ENCODE assay signal across 25 mouse cellular contexts in the genomic region with DNA sequence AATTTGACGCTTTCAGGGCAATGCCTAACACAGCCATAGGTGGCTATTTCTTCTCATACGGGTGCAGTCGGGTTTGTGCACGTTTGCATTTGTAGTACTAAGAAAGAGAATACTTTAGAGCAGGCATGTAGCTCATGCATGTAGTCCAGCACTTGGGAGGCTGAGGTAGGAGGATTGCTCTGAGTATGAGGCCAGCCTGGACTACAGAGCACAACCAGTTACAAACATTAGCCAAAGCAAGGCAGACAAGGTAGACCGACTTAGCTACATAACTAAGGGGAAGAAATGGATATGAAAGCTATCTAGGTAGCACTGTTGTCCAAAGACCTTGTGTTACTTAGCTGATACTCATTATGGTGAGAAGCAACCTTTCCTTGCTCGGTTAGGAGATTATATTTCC. TPM values are rescaled to one million over a fixed set of nuclear protein-coding genes. Genes with fewer than 3 reads are reported as not detected.
A peak's percentile ranks its signal among the peaks of the same experiment; 100 is the strongest.
DNase-seq lines count a peak whose midpoint lies in the region; ATAC-seq and TF ChIP-seq lines count a peak whose summit lies in the region.
"Had no signal": no experiment of that assay in that cellular context is flagged by ENCODE, and none has a peak within 500 bp of the region (broad histone marks: within the 10 kb centered on the region; RNA-seq: fewer than 3 reads in every experiment).

No protein-coding gene starts in this region.

- no peak for TF ChIP-seq EP300 in liver, postnatal 0 days (IDR thresholded peaks at IDR 0.05; ENCODE audit: low read depth)

- no peak for TF ChIP-seq POLR2A in thymus, adult 2 months (IDR thresholded peaks at IDR 0.05; ENCODE audit: control insufficient read depth, extremely low read depth, insufficient read depth, low read length, poor library complexity)

- WGBS in embryonic facial prominence, embryonic 13.5 days: 66% methylated on average over 6 of the region's 6 CpGs
- 88% methylated on average over 6 of the region's 6 CpGs for WGBS in embryonic facial prominence, embryonic 10.5 days
- 90% methylated on average over 6 of the region's 6 CpGs for WGBS in midbrain, embryonic 11.5 days
- WGBS in midbrain, postnatal 0 days: 85% methylated on average over 6 of the region's 6 CpGs
- WGBS in embryonic facial prominence, embryonic 14.5 days: 63% methylated on average over 6 of the region's 6 CpGs
- 55% methylated on average over 6 of the region's 6 CpGs for WGBS in liver, postnatal 0 days (ENCODE audit: insufficient replicate concordance)
- 72% methylated on average over 6 of the region's 6 CpGs for WGBS in thymus, adult 2 months

- no peaks in the 10 kb centered on the region for H3K27me3 ChIP-seq in embryonic facial prominence, embryonic 13.5 days
- H3K27me3 ChIP-seq in embryonic facial prominence, embryonic 10.5 days (replicated peaks; ENCODE audit: low read depth, poor library complexity, severe bottlenecking): no peaks in the 10 kb centered on the region
- no peaks in the 10 kb centered on the region for H3K27me3 ChIP-seq in midbrain, embryonic 11.5 days (ENCODE audit: control insufficient read depth, insufficient read depth, low read length)
- no peaks in the 10 kb centered on the region for H3K27me3 ChIP-seq in midbrain, postnatal 0 days (ENCODE audit: insufficient read depth, low read length)
- H3K27me3 ChIP-seq in embryonic facial prominence, embryonic 14.5 days (replicated peaks; ENCODE audit: control insufficient read depth, insufficient read depth, low read length): no peaks in the 10 kb centered on the region
- no peaks in the 10 kb centered on the region for H3K27me3 ChIP-seq in liver, postnatal 0 days (ENCODE audit: insufficient read depth, low read length)
- no peaks in the 10 kb centered on the region for H3K27me3 ChIP-seq in thymus, adult 2 months (ENCODE audit: control insufficient read depth, insufficient read depth, low read length)
- H3K27me3 ChIP-seq: limb, embryonic 15.5 days had no signal

- H3K9me3 ChIP-seq in embryonic facial prominence, embryonic 13.5 days: no peaks in the 10 kb centered on the region
- H3K9me3 ChIP-seq in embryonic facial prominence, embryonic 10.5 days: no peaks in the 10 kb centered on the region
- H3K9me3 ChIP-seq in midbrain, embryonic 11.5 days (ENCODE audit: control insufficient read depth, low read length): no peaks in the 10 kb centered on the region
- no peaks in the 10 kb centered on the region for H3K9me3 ChIP-seq in midbrain, postnatal 0 days (ENCODE audit: low read length)
- no peaks in the 10 kb centered on the region for H3K9me3 ChIP-seq in embryonic facial prominence, embryonic 14.5 days (ENCODE audit: control insufficient read depth, low read length)
- H3K9me3 ChIP-seq in liver, postnatal 0 days (ENCODE audit: low read length): no peaks in the 10 kb centered on the region
- H3K9me3 ChIP-seq: hindbrain, embryonic 10.5 days; limb, embryonic 15.5 days had no signal

- H3K36me3 ChIP-seq in embryonic facial prominence, embryonic 13.5 days: peaks cover 7% of the 10 kb centered on the region
- H3K36me3 ChIP-seq in embryonic facial prominence, embryonic 10.5 days (replicated peaks): peaks cover 12% of the 10 kb centered on the region
- peaks cover 3% of the 10 kb centered on the region; the same call in 1 of the 2 replicates for H3K36me3 ChIP-seq in midbrain, embryonic 11.5 days (ENCODE audit: control insufficient read depth, insufficient read depth, low read length)
- H3K36me3 ChIP-seq in midbrain, postnatal 0 days (ENCODE audit: insufficient read depth, low read length): peaks cover 7% of the 10 kb centered on the region; the same call in 1 of the 2 replicates
- peaks cover 11% of the 10 kb centered on the region for H3K36me3 ChIP-seq in embryonic facial prominence, embryonic 14.5 days (ENCODE audit: control insufficient read depth, insufficient read depth, low read length)
- H3K36me3 ChIP-seq in liver, postnatal 0 days (replicated peaks; ENCODE audit: insufficient read depth, low read length): peaks cover 11% of the 10 kb centered on the region
- peaks cover 12% of the 10 kb centered on the region for H3K36me3 ChIP-seq in thymus, adult 2 months (ENCODE audit: control insufficient read depth, insufficient read depth, low read length)

- no peak for ATAC-seq in embryonic facial prominence, embryonic 13.5 days (ENCODE audit: insufficient number of reproducible peaks, insufficient read depth, low FRiP score, low TSS enrichment, low read depth)
- no peak for ATAC-seq in midbrain, embryonic 11.5 days (ENCODE audit: low FRiP score)
- ATAC-seq in midbrain, postnatal 0 days (ENCODE audit: low FRiP score): no peak
- no peak for ATAC-seq in embryonic facial prominence, embryonic 14.5 days (ENCODE audit: low read depth)
- no peak for ATAC-seq in liver, postnatal 0 days
- ATAC-seq: CD4-positive, CD25-positive, alpha-beta regulatory T cell, adult 4 months; forebrain, embryonic 14.5 days had no signal

- TF ChIP-seq CTCF in midbrain, postnatal 0 days (IDR thresholded peaks at IDR 0.05): no peak
- 0 out of 2 replicates have a peak, but pooled peaks have one; percentile 7 for TF ChIP-seq CTCF in liver, postnatal 0 days (IDR thresholded peaks at IDR 0.05; ENCODE audit: low read depth)
- no peak for TF ChIP-seq CTCF in thymus, adult 2 months (IDR thresholded peaks at IDR 0.05; ENCODE audit: borderline replicate concordance, control insufficient read depth, extremely low read depth, insufficient read depth, low read length, poor library complexity)

- 0 out of 2 replicates have a peak overlapping the region, but pooled peaks have one; percentile 44 for H3K9ac ChIP-seq in embryonic facial prominence, embryonic 13.5 days
- H3K9ac ChIP-seq in midbrain, embryonic 11.5 days (ENCODE audit: low read length): no peak overlapping the region
- H3K9ac ChIP-seq in midbrain, postnatal 0 days (replicated peaks; ENCODE audit: low read length, poor library complexity, severe bottlenecking): no peak overlapping the region
- peak overlapping the region; percentile 41; the same call in 1 of the 2 replicates for H3K9ac ChIP-seq in embryonic facial prominence, embryonic 14.5 days (ENCODE audit: low read depth, low read length)
- no peak overlapping the region for H3K9ac ChIP-seq in liver, postnatal 0 days (replicated peaks)
- H3K9ac ChIP-seq: limb, embryonic 15.5 days had no signal

- no peak for DNase-seq in embryonic facial prominence, embryonic 10.5 days (ENCODE audit: low spot score)
- peak; percentile 74 for DNase-seq in midbrain, embryonic 11.5 days (ENCODE audit: low spot score, missing footprints)
- DNase-seq in midbrain, postnatal 0 days (ENCODE audit: low spot score): no peak
- no peak for DNase-seq in embryonic facial prominence, embryonic 14.5 days (ENCODE audit: low spot score)
- no peak for DNase-seq in liver, postnatal 0 days
- no peak for DNase-seq in lung, adult 18-20 months
- no peak for DNase-seq in thymus, adult 2 months
- DNase-seq: adrenal gland, postnatal 14 days; cerebellum, adult 11 months; cerebellum, postnatal 14 days; gastrocnemius, postnatal 25 days; kidney, adult 2 months; kidney, postnatal 10 days; lung, postnatal 10 days; thymus, postnatal 25 days had no signal

- no peak overlapping the region for H3K4me3 ChIP-seq in embryonic facial prominence, embryonic 13.5 days
- H3K4me3 ChIP-seq in embryonic facial prominence, embryonic 10.5 days: no peak overlapping the region
- no peak overlapping the region for H3K4me3 ChIP-seq in midbrain, embryonic 11.5 days (ENCODE audit: low read depth, low read length)
- no peak overlapping the region for H3K4me3 ChIP-seq in midbrain, postnatal 0 days (ENCODE audit: low read depth, low read length)
- H3K4me3 ChIP-seq in embryonic facial prominence, embryonic 14.5 days (ENCODE audit: low read depth, low read length): no peak overlapping the region
- no peak overlapping the region for H3K4me3 ChIP-seq in liver, postnatal 0 days (ENCODE audit: low read depth, low read length)
- H3K4me3 ChIP-seq in thymus, adult 2 months (ENCODE audit: control insufficient read depth, insufficient read depth, low read length): no peak overlapping the region
- H3K4me3 ChIP-seq: hindbrain, embryonic 10.5 days; limb, embryonic 15.5 days had no signal

- H3K4me1 ChIP-seq in embryonic facial prominence, embryonic 13.5 days: peaks cover 66% of the 10 kb centered on the region
- H3K4me1 ChIP-seq in embryonic facial prominence, embryonic 10.5 days: peaks cover 53% of the 10 kb centered on the region
- peaks cover 12% of the 10 kb centered on the region for H3K4me1 ChIP-seq in midbrain, embryonic 11.5 days (ENCODE audit: control insufficient read depth, insufficient read depth, low read length)
- peaks cover 7% of the 10 kb centered on the region; the same call in 1 of the 2 replicates for H3K4me1 ChIP-seq in midbrain, postnatal 0 days (ENCODE audit: insufficient read depth, low read length)
- peaks cover 49% of the 10 kb centered on the region for H3K4me1 ChIP-seq in embryonic facial prominence, embryonic 14.5 days (ENCODE audit: control insufficient read depth, insufficient read depth, low read length)
- H3K4me1 ChIP-seq in liver, postnatal 0 days (ENCODE audit: insufficient read depth): peaks cover 40% of the 10 kb centered on the region
- peaks cover 8% of the 10 kb centered on the region; the same call in 1 of the 2 replicates for H3K4me1 ChIP-seq in thymus, adult 2 months (replicated peaks; ENCODE audit: control insufficient read depth, insufficient read depth, low read length)

- peak overlapping the region; percentile 51; the same call in 1 of the 2 replicates for H3K27ac ChIP-seq in embryonic facial prominence, embryonic 13.5 days
- H3K27ac ChIP-seq in embryonic facial prominence, embryonic 10.5 days (replicated peaks): no peak overlapping the region
- H3K27ac ChIP-seq in midbrain, embryonic 11.5 days (ENCODE audit: low read depth, low read length): no peak overlapping the region
- H3K27ac ChIP-seq in midbrain, postnatal 0 days (ENCODE audit: low read depth, low read length): no peak overlapping the region
- H3K27ac ChIP-seq in embryonic facial prominence, embryonic 14.5 days (replicated peaks; ENCODE audit: low read depth, low read length): 0 out of 2 replicates have a peak overlapping the region, but pooled peaks have one; percentile 44
- H3K27ac ChIP-seq in liver, postnatal 0 days (ENCODE audit: low read depth): no peak overlapping the region
- H3K27ac ChIP-seq in thymus, adult 2 months (ENCODE audit: control insufficient read depth, insufficient read depth, low read length): no peak overlapping the region
- H3K27ac ChIP-seq: hindbrain, embryonic 10.5 days; limb, embryonic 15.5 days had no signal

- H3K4me2 ChIP-seq in embryonic facial prominence, embryonic 13.5 days: peak overlapping the region; percentile 33
- H3K4me2 ChIP-seq in midbrain, embryonic 11.5 days: no peak overlapping the region
- no peak overlapping the region for H3K4me2 ChIP-seq in midbrain, postnatal 0 days (ENCODE audit: low read depth, low read length, poor library complexity, severe bottlenecking)
- peak overlapping the region; percentile 7; the same call in 1 of the 2 replicates for H3K4me2 ChIP-seq in embryonic facial prominence, embryonic 14.5 days (ENCODE audit: low read depth, low read length)
- peak overlapping the region; percentile 19 for H3K4me2 ChIP-seq in liver, postnatal 0 days (ENCODE audit: low read depth, low read length)
- H3K4me2 ChIP-seq: limb, embryonic 15.5 days had no signal

RNA-seq across cellular contexts. Expression of a gene that starts 3.0 kb away (rescaled TPM):
- polyA plus RNA-seq in embryonic facial prominence, embryonic 13.5 days (2015; fragmentation: Nextera tagmentation; extraction: Ambion mirVana): 24.1 and 37.7 TPM in 2 replicates
- polyA plus RNA-seq in embryonic facial prominence, embryonic 10.5 days (2016; fragmentation: Nextera tagmentation; extraction: Ambion mirVana): 20.7 and 42.7 TPM in 2 replicates
- polyA plus RNA-seq in midbrain, embryonic 11.5 days (2014; fragmentation: Nextera tagmentation; extraction: Ambion mirVana): 22.8 and 25.2 TPM in 2 replicates
- 8.1 and 12.1 TPM in 2 replicates for total RNA-seq in midbrain, postnatal 0 days (2014; rRNA removed)
- 21.3 and 33.4 TPM in 2 replicates for polyA plus RNA-seq in midbrain, postnatal 0 days (2015; fragmentation: Nextera tagmentation; extraction: Ambion mirVana)
- 36.8 and 41.4 TPM in 2 replicates for polyA plus RNA-seq in embryonic facial prominence, embryonic 14.5 days (2014; fragmentation: Nextera tagmentation; extraction: Ambion mirVana)
- polyA plus RNA-seq in liver, postnatal 0 days (2015; fragmentation: Nextera tagmentation; extraction: Ambion mirVana): 12.7 TPM in 2 replicates
- 13.8 and 14.7 TPM in 2 replicates for polyA plus RNA-seq in thymus, adult 2 months (2012; rRNA removed)

RNA-seq across cellular contexts. Expression of a gene that starts 3.7 kb away (rescaled TPM):
- 492 and 497 TPM in 2 replicates for polyA plus RNA-seq in embryonic facial prominence, embryonic 13.5 days (2015; fragmentation: Nextera tagmentation; extraction: Ambion mirVana)
- 266 and 281 TPM in 2 replicates for polyA plus RNA-seq in embryonic facial prominence, embryonic 10.5 days (2016; fragmentation: Nextera tagmentation; extraction: Ambion mirVana)
- polyA plus RNA-seq in midbrain, embryonic 11.5 days (2014; fragmentation: Nextera tagmentation; extraction: Ambion mirVana): 344 and 384 TPM in 2 replicates
- 127 and 153 TPM in 2 replicates for total RNA-seq in midbrain, postnatal 0 days (2014; rRNA removed)
- polyA plus RNA-seq in midbrain, postnatal 0 days (2015; fragmentation: Nextera tagmentation; extraction: Ambion mirVana): 338 and 347 TPM in 2 replicates
- polyA plus RNA-seq in embryonic facial prominence, embryonic 14.5 days (2014; fragmentation: Nextera tagmentation; extraction: Ambion mirVana): 464 and 480 TPM in 2 replicates
- 282 and 296 TPM in 2 replicates for polyA plus RNA-seq in liver, postnatal 0 days (2015; fragmentation: Nextera tagmentation; extraction: Ambion mirVana)
- polyA plus RNA-seq in thymus, adult 2 months (2012; rRNA removed): 167 and 194 TPM in 2 replicates

RNA-seq across cellular contexts. Expression of a gene that starts 27.1 kb away (rescaled TPM):
- polyA plus RNA-seq in embryonic facial prominence, embryonic 13.5 days (2015; fragmentation: Nextera tagmentation; extraction: Ambion mirVana): not detected in 2 replicates
- polyA plus RNA-seq in embryonic facial prominence, embryonic 10.5 days (2016; fragmentation: Nextera tagmentation; extraction: Ambion mirVana): not detected in 2 replicates
- not detected in 2 replicates for polyA plus RNA-seq in midbrain, embryonic 11.5 days (2014; fragmentation: Nextera tagmentation; extraction: Ambion mirVana)
- not detected in 2 replicates for total RNA-seq in midbrain, postnatal 0 days (2014; rRNA removed)
- not detected in 2 replicates for polyA plus RNA-seq in midbrain, postnatal 0 days (2015; fragmentation: Nextera tagmentation; extraction: Ambion mirVana)
- 0.18 TPM in 1 of 2 replicates, not detected in the other for polyA plus RNA-seq in embryonic facial prominence, embryonic 14.5 days (2014; fragmentation: Nextera tagmentation; extraction: Ambion mirVana)
- not detected in 2 replicates for polyA plus RNA-seq in liver, postnatal 0 days (2015; fragmentation: Nextera tagmentation; extraction: Ambion mirVana)
- 0.92 and 1.0 TPM in 2 replicates for polyA plus RNA-seq in thymus, adult 2 months (2012; rRNA removed)
- total RNA-seq: adrenal gland, postnatal 14 days; ES-E14; gastrocnemius, postnatal 25 days; layer of hippocampus, adult 18-20 months; left cerebral cortex, postnatal 36 days had no signal
- polyA plus RNA-seq: brain, embryonic 14.5 days; forebrain, embryonic 14.5 days; heart, embryonic 16.5 days; hindbrain, embryonic 10.5 days; kidney, adult 2 months; limb, embryonic 15.5 days had no signal

Comparison
In these comparisons a context has a peak if more than half of its experiments do, and no peak if none do; other contexts are left out.
1. H3K27ac ChIP-seq: peak in embryonic facial prominence, embryonic 13.5 days (single experiment) and embryonic facial prominence, embryonic 14.5 days (single experiment); none in embryonic facial prominence, embryonic 10.5 days (single experiment), midbrain, embryonic 11.5 days (single experiment), midbrain, postnatal 0 days (single experiment), liver, postnatal 0 days (single experiment) and thymus, adult 2 months (single experiment).
2. H3K4me2 ChIP-seq: peak in embryonic facial prominence, embryonic 13.5 days (single experiment), embryonic facial prominence, embryonic 14.5 days (single experiment) and liver, postnatal 0 days (single experiment); none in midbrain, embryonic 11.5 days (single experiment) and midbrain, postnatal 0 days (single experiment).
3. H3K9ac ChIP-seq: peak in embryonic facial prominence, embryonic 13.5 days (single experiment) and embryonic facial prominence, embryonic 14.5 days (single experiment); none in midbrain, embryonic 11.5 days (single experiment), midbrain, postnatal 0 days (single experiment) and liver, postnatal 0 days (single experiment).